Mouse (Mus musculus) left cerebral cortex, postnatal 36 days (tissue): Measurements from ENCODE around the gene Col5a3. TPM values are rescaled to one million over a fixed set of nuclear protein-coding genes. Genes with fewer than 3 reads are reported as not detected.
A peak's percentile ranks its signal among the peaks of the same experiment; 100 is the strongest.

Experiments used
- DNase-seq, 2 experiments: peaks; one replicate each; pipeline ENCODE4 v3.0.0; 2021 to 2022; ENCODE audit warnings: low spot score in 2 of 2, mixed read lengths in 1 of 2
- intact Hi-C: fragments of 180-260 bp; cut with DNase I; formaldehyde crosslinking; loops from one replicate; pipeline ENCODE4 v1.15.1; 2025
- total RNA-seq, 2 experiments: library from RNA; stranded (reverse); gene quantifications; 2 replicates each; pipeline ENCODE4 v1.2.3; 2021

The Col5a3 gene
- total RNA-seq, 2 experiments from 2014 or later = 1.1 to 2.2 TPM

GRCm38 (mm10) chr9:20726134-20726858 is 88.6 kb downstream of the Col5a3 start:
- DNase-seq = peak in 1 of 2 experiments; percentile 73
- intact Hi-C loops = loop anchor here (5.0 kb wide), 1 partner anchor 39 kb away; no protein-coding TSS in a partner anchor

GRCm38 (mm10) chr9:20721582-20721981 is 93.3 kb downstream of the Col5a3 start:
- DNase-seq = no peak
- intact Hi-C loops = no loop called here

Other genes starting within 250 kb of the Col5a3 start
- 10 to 100 TPM; 18.5 to 21.2 TPM for gene Zfp846, start 233.8 kb downstream of the Col5a3 start, total RNA-seq
- 100 to 1,000 TPM; 289 to 334 TPM for gene Ubl5, start 172.2 kb downstream of the Col5a3 start, total RNA-seq
- gene Fbxl12, start 170.3 kb downstream of the Col5a3 start, total RNA-seq = 10 to 100 TPM; 15.3 to 27.6 TPM
- 10 to 100 TPM; 42.4 to 43.8 TPM for gene Pin1, start 163.0 kb downstream of the Col5a3 start, total RNA-seq
- gene Olfm2, start 68.7 kb downstream of the Col5a3 start, total RNA-seq = 100 to 1,000 TPM; 160 to 193 TPM
- not detected for gene Rdh8, start 3.4 kb upstream of the Col5a3 start, total RNA-seq
- 10 to 100 TPM; 65.7 to 90.2 TPM for gene A230050P20Rik, start 53.6 kb upstream of the Col5a3 start, total RNA-seq
- gene Angptl6, start 64.7 kb upstream of the Col5a3 start, total RNA-seq = 10 to 100 TPM; 10.5 to 11.8 TPM
- gene Ppan, start 73.1 kb upstream of the Col5a3 start, total RNA-seq = 10 to 100 TPM; 18.6 to 23.9 TPM
- 100 to 1,000 TPM; 120 to 124 TPM for gene Eif3g, start 83.6 kb upstream of the Col5a3 start, total RNA-seq
- gene Dnmt1, start 144.8 kb upstream of the Col5a3 start, total RNA-seq = 10 to 100 TPM; 40.1 to 43.0 TPM
- 1 to 10 TPM; 3.0 to 3.6 TPM for gene S1pr2, start 161.7 kb upstream of the Col5a3 start, total RNA-seq
- 10 to 100 TPM; 59.6 to 62.5 TPM for gene Mrpl4, start 187.7 kb upstream of the Col5a3 start, total RNA-seq
- 1 to 10 TPM; 2.4 to 3.2 TPM for gene Icam1, start 200.9 kb upstream of the Col5a3 start, total RNA-seq
- gene Icam4, start 214.3 kb upstream of the Col5a3 start, total RNA-seq = 1 to 10 TPM; 1.2 to 1.3 TPM
- gene Icam5, start 217.0 kb upstream of the Col5a3 start, total RNA-seq = 100 to 1,000 TPM; 235 to 249 TPM